Mouse (Mus musculus): ENCODE measurements around the gene Zyg11b.

Zyg11b gene

DNA sequence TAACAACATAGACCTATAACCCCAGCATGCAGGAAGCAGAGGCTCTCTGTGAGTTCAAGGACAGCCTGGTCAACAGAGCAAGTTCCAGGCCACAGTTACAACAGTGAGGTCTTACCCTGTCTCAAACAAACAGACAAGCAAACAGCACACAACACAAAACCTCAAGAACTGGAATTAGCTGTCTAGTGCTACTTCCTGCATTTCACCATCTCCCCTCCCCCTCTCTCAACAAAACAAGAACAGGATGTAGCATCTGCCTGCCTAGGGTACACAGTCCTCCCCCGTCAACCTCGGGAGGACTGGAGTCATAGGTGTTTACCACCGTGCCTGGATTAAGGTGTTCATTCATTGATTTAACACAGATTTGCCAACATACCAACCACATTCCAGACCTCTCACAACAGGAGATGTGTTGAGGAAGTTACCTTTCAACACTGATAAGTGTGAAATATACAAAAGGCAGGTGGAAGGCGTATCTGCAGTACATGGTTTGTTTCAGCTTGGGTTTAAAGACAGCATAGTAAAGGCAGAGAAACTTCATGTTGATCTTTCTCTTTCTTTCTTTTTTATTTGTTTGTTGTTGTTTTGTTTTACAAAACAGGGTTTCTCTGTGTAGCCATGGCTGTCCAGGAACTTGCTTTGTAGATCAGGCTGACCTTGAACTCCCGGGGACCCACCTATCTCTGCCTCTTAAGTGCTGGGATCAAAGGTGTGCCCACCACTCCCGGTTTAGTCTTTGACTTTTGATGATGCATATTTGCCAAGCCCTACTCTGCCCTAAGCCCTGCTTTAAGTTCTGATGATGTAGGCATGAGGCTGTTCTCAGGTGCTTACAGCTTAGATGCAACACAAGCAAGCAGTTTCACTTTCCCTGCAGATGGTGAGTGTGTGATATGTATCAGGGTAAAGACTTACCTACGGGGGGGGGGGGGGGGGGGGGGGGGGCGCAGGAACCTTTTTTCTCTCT is 18.0 kb upstream of the Zyg11b start:
- DNase-seq (ENCODE audit: low read depth, low spot score): peak; percentile 92

DNA sequence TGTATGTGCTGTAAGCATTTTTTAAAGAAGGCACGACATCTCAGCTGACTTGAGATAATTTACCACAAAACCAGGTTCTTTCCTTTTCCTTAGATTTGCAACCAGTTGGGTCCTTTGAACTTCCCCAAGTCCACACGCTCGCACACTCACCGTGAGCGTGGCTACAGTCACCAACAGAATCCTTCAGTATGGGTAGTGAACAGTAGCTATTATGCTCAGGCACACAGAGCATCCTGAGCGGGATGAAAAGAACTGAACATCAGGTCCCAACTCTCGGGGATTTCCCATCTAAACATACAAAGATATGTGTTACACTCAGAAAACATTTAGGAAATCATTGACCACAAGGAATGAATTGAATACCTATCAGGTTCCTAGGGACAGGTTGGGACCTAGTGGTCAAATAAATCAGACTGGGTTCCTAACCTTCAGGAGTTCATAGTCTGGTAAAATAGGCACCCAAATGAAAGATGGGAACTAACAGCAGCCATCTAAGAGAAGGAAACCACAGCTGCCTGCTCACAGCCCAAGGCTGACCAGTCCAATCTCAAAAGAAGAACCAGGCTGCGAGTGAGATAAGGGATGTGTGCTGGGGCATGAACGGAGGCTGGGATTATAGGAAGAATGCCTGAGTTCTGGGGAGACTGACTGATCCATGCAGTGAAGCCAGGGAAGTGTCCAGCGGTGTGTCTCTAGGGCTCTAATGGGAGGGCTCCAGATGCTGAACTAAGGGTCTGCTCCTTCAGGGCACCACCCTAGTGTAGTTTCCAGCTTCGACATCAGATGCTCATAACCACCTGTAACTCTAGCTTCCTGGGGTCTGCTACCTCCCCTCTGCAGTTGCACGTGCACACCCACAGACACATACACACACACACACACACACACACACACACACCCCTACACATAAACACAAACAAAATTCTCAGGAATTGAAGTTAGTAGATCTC is 17.0 kb upstream of the Zyg11b start:
- DNase-seq (ENCODE audit: low read depth, low spot score): no peak

DNA sequence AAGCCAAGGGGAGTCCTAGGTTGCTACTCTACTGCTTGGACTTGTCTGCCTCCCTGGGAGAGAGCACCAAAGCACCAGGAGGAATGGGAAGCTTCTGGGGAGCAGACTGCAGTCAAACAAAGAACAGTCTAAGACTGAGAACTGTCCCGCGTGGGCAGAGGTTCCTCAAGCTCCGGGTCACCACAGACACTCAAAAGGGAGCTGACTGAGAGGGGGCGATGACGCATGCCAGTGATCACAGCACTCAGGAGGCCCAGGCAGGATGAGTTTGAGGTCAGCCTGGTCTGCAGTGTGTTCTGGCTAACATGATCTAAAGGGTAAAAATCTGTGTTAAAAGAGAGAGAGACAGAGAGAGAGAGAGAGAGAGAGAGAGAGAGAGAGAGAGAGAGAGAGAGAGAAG is 13.1 kb upstream of the Zyg11b start:
- DNase-seq (ENCODE audit: low read depth, low spot score): no peak

DNA sequence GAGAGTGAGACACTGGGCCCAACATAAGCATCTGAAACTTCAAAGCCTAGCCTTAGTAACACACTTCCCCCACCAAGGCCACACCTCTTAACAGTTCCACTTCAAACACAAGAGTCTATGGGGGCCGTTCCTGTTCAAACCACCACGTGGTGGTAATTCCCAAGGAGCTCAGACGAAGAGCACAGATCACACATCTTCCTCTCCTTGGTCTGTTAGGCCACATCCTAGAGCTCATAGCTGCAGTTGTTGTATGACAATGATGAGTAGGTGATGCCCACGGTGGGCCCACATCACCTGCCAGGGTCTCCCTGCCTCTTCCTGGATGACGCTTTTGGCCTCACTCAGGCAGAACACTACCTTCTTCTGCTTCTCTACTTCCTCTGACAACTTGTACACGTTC is 9.8 kb upstream of the Zyg11b start:
- no peak for DNase-seq (ENCODE audit: low read depth, low spot score)

DNA sequence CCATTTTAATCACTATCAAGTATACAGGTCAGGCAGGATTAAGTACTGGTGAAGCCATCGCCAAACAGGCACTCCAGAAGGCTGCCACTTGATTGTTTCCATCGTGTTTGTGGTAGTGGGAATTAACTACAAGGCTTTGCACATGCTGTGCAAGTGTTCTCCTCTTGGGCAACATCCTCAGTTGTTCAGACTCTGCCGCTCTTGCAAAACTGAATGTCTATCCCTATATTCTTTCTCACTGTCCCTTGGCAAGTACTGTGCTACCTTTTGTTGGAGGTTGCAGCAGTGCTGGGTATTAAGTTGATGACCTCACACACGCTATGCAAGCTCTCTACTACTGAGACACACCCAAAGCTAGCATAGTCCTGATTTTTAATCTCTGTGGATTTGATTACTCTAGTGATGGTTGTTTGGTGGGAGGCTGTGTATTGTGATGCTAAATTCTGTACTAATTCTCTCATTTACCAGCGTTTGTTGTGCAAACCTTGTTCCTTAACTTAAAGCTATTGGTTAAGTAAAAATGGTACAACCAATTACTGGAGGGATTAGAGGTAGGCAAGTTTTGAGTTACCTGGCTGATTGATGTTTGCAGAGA is 1.5 kb upstream of the Zyg11b start:
- peak; percentile 68 for DNase-seq (ENCODE audit: low read depth, low spot score)

DNA sequence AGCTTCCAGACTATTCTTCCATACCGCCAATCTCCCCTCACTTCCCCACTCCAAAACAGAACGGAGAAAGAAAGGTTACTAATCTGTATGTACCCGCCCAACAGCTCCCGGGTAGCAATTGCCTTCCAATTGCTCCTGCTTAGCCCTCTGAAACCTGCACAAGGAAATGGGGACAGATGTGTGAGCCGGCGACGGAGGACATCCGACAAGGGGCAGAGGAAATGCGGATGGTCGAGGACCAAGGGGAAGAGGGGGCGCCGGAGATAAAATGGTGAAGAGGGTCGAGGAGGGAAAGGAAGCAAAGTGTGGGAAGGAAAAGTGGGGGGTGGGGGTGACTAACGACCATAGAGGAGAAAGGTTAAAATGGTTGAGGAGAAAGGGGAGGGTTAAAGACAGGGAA is 630 bp downstream of the Zyg11b start:
- DNase-seq (ENCODE audit: low read depth, low spot score): no peak

DNA sequence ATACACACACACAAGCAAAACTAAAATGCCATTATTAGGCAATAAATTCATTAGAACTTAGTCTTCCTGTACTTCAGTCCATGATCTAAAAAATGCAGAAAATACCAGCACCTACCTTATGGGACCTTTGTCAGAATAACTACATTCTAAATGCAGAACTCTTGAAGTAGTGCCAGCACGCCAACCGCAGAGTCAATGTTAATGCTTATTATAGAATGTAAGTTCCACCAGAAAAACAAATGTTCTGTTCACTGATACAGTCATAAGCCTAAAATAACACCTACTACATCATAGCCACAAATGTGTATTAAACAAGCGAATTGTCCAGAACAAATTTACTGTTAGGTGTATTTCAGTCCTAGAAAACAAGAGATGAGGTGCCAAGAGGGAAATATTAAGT is 23.9 kb downstream of the Zyg11b start:
- DNase-seq (ENCODE audit: low read depth, low spot score): no peak

DNA sequence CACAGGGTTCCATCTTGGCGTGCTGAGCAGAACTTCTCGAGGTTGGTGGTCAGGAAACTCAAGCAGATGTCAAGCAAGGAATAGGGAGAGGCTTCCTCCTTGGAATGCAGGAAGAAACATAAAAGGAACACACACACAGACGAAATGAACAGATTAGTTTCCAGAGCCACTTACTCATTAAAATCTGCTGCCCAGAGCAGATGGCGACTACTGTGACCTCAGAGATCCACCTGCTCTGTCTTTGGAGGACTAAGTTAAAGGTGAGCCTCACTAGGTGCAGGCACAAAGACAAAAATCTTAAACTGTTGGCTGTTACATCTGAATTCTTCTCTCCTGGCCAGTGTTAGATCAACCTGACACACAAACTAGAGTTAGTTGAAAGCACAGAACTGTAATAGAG is 28.6 kb downstream of the Zyg11b start:
- DNase-seq (ENCODE audit: low read depth, low spot score): peak; percentile 22

DNA sequence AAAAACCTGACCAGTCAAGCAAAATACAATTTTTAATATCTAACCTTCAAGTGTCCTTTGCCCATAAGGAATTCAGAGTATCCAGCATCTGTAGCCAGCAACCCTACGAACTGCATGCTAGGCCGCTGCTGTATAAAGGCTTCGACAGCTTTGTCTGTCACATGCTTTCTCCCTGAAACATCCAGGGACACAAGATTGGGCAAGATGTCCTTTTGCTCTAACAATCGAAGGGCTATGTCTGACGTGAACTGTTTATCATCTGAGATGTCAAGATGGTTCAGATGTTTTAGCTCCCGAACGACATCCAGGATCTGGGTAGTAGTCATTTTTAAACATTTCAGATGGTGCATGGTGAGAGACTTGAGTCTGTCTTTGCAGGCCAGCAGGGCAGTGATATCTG is 35.1 kb downstream of the Zyg11b start:
- DNase-seq (ENCODE audit: low read depth, low spot score): no peak

DNA sequence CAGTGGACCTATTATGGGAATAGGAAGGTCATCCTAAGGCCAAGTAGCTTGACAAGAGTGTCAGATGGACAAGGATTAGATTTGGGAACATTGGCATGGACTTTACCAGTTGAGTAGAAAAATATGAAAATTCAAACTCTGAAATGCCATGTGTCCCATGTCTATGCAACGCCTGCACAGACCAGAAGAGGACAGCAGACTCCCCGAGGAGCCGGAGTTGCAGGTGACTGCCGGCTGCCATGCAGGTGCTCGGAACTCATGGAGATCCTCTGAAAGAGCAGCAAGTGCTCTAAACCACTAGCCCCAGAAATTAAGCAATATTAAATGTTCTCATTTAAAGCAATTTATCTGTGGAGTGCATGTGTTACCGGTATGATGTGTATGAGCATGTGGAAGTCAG is 47.6 kb downstream of the Zyg11b start:
- peak; percentile 24 for DNase-seq (ENCODE audit: low read depth, low spot score)

DNA sequence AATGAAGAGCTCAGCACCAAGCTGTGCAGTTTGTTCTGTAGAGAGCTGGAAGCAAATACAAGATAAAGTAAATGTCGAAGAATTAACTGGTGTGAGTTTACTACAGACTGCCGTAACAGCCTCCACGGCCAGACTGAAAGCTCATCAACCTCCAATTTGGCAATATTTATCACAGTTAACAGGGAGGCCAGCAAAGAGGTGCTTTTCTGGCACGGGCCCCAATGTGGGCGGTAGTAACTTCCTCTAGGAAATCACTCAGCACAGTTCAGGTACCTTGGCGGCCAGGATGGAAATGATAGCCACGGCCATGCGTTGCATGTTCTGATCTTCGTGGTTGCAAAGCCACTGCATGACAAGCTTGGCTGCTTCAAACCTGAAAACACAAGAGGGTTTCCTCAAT is 50.4 kb downstream of the Zyg11b start:
- DNase-seq (ENCODE audit: low read depth, low spot score): no peak

DNA sequence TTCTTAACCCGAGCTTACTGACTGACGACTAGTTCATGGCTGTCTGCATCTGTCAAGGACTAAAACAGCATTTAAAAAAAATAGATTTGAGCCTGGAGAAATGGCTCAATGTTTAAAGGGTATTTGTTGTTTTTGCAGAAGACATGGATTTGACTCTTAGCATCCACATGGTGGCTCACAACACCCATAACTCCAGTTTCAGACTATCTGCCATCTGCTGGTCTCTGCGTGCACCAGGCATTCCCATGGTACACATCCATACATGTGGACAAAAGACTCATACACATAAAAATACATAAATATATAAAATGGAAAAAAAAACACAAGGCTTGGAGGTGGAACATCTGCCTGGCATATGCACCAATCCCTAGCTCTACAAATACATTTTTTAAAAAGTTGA is 51.6 kb downstream of the Zyg11b start:
- DNase-seq (ENCODE audit: low read depth, low spot score): no peak

DNA sequence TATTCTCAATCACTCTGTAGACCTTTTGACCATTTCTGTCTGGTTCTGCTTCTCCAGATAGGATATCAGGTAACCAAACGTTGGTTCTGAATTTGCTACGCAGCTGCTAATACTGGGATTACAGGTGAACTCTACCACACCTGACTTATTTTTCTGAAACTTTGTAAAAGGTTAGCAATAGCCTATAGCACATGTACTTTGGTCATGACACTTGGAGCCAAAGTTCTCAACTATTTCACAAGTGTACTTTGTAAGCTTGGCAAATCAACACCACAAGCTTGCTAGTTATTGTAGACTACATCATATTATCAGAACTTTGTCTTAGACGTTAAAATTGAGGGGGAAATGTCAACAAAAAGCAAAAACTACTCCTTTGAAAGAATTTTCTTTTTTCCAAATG is 67.2 kb downstream of the Zyg11b start:
- DNase-seq (ENCODE audit: low read depth, low spot score): no peak

DNA sequence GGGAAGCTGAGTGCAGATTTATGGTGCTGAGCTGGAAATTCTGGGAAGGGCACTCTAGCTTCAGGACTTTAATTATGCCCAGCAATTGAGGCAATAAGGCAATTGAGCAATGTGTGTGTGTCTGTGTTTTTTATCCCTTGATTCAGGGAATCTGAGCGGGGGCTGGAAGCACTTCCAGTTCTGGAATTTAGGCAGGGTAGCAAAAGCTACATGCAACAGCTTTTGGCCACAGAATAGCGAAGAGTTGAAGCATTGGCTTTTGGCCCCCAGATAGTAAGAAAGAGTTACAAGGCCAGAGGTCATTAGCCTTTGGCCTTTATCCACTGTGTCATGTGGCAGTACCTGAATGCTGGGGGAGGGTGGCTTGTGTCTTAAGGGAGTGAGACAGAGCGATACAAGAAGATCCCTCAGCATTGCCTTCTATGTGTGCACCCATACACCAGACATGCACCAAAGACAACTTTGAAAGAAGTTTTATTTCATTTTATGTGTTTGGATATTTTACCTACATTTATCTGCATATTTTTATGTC is 75.5 kb downstream of the Zyg11b start:
- no peak for DNase-seq (ENCODE audit: low read depth, low spot score)

DNA sequence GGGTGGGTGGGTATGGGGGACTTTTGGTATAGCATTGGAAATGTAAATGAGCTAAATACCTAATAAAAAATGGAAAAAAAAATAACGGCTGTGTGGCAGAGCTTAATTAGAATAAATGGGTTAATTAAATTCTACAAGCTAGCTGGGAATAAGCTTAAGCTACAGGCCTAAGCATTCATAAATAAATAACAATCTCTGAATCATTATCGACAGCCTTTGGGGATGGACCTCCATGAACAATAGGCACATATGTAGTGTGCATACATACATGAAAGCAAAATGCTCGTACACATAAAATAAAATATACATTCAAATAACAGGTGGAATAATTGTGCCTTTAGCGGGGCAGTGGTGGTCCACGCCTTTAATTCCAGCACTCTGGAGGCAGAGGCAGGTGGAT is 78.4 kb downstream of the Zyg11b start:
- no peak for DNase-seq (ENCODE audit: low read depth, low spot score)

DNA sequence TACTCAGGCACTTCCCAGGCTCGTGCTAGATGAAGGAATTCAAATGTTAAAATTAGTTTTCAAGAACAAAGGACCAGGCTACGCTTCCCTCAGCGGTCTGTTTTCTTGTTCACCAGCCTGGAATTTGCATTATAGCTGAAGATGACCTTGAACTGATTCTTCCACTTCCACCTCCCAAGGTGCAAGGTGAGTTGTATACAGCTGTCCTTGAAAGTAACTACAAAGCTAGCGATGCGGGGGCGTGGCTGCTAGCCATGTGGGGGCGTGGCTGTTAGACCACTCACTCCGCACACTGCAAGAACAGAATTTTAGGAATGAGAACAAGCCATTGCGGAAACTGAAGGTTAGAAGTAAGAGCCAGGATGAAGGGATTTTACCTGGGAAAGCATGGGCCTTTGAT is 81.9 kb downstream of the Zyg11b start:
- peak; percentile 99 for DNase-seq (ENCODE audit: low read depth, low spot score)

DNA sequence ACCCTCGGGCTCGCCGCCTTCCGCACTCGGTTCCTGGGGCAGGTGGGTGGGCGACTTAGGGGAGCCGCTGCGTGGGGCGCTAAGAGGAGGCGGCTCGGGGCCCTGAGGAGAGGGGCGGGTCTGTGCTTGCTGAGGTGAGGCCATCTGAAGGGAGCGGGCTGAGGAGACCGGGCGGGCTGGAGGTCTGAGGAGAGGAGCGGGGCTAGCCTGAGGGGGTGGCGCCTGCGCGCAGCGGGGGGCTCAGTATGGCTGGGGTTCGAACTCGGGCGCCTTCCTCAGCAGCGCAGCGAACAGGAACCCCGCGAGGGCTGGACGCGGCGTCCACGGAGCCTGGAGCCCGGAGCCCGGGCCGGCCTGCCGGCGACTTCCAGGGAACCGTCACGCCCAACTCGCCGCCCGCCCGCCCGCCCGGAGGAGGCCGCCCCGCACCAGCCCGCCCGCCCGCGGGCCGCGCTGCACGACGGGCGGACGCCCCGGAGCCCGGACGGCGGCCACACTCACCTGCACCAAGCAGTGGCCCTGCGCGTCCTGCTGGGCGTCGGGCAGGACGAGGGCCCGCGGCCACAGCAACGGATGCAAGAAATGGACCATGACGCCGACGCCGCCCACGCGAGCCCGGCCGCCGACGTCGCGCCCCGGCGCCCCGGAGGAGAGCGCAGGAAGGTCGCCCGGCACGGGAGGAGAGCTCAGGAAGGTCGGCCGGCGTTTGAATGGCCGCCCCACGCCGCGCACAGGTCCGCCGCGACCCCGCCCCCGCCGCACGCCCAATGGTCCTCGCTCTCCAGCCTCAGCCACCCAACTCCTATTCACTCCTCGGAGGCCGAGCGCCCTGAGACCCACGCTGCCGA is 83.3 kb downstream of the Zyg11b start, which contains the start of gene Zyg11a:
TSS of gene Zyg11a (minus strand) at position 717 of the 848 bp plus-strand sequence.
- peak; percentile 85 for DNase-seq (ENCODE audit: low read depth, low spot score)

DNA sequence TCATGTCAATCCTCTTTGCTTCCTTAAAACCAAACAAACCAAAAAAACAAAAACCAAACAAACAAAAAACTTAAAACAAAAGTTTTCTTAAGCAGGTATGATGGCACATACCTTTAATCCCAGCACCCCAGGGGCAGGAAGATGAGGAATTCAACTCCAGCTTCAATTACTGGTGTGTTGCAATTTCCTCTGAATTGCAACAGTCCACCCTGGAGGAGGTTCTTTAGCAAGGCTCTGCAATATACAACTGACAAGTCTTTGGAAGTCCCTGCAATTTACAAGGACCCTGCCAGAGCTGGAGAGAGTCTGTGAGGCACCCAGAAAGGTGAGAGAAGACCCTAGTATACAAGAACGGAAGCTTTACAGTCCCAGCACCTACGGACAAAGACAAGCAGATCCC is 87.9 kb downstream of the Zyg11b start:
- DNase-seq (ENCODE audit: low read depth, low spot score): no peak

DNA sequence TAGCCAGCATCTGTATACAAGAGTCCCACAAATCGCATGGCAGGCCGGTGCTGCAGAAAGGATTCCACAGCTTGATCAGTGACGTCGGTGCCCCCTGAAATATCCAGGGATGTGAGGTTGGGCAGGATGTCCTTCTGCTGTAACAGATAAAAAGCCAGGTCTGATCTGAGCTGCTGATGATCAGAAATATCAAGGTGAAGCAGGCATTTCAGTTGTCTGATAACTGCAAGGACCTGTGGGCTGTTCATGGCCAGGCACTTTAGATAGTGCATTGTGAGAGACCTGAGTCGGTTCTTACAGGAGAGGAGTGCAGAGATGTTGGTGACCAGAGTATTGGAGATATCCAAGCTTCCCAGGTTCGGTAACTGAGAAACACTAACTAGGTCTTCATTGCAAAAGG is 96.3 kb downstream of the Zyg11b start:
- DNase-seq (ENCODE audit: low read depth, low spot score): no peak

DNA sequence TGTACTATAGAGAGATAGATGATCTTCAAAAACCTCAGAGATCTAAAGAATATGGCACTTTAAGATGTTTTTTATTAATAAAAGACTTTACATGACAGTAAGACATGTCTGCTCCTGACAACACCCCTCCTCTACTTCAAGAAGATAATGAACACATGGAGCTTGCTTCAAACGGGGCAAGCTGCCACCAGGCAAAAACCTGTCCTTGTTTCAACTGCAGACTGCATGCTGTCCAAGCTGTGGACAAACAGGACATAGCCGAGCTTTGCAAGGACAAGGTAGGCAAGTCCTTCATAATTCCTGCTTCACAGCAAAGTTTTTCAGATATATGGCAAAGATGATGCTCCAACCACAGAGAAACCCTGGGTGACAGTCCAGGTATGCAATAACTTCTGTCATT is 101.7 kb downstream of the Zyg11b start:
- no peak for DNase-seq (ENCODE audit: low read depth, low spot score)

Data from ZHBTc4 (cell line).